Mouse (Mus musculus) gastrocnemius, postnatal 25 days (tissue): ENCODE measurements at regions not wholly inside any gene's neighbourhood (a gene's known extent, or its start where the extent isn't known, plus 50 kb on each side); places are given as distances from the start of the nearest gene placed in this dataset.

Experiments used
- DNase-seq: peaks from one replicate; pipeline ENCODE4 v3.0.0; 2022

GRCm38 (mm10) chr6:116901816-116902215 lies 185.1 kb upstream of the Tmem72 start:
- DNase-seq, result no peak

- DNase-seq, result no peak
Measured at GRCm38 (mm10) chr6:116902371-116902770, 185.7 kb upstream of the Tmem72 start.

GRCm38 (mm10) chr6:116906426-116907172 lies 189.9 kb upstream of the Tmem72 start:
- no peak for DNase-seq

GRCm38 (mm10) chr6:116910607-116911006 lies 193.9 kb upstream of the Tmem72 start:
- no peak for DNase-seq

DNA sequence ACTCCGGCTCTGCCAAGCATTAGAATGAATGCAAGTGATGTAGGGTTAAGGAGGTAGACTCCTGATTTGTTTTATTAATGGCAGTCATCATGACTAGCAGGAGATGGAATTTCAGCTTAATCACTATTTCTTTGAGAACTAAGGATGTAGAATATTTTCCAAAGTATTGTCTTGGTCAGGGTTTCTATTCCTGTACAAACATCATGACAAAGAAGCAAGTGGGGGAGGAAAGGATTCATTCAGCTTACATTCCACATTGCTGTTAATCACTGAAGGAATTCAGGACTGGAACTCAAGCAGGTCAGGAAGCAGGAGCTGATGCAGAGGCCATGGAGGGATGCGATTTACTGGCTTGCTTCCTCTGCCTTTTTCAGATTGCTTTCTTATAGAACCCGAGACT lies 195.4 kb upstream of the Tmem72 start:
- DNase-seq, result no peak

DNA sequence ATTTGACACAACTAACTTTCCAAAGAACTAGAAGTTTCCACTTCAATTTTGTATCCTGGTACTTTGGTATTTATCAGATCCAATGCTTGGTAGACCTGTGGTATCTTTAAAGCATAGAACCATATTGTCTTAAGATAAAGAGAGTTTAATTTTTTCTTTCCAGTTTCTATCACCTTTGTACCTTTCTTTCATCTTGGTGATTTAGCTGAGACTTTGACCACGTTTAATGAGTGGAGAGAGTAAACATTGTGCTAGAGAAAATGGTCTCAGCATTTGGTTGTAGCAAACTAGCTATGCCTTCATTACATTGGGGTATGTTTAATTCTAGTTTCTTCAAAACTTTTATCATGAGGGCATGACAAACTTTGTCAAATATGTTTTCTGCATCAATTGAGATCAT lies 197.4 kb upstream of the Tmem72 start:
- no peak for DNase-seq

DNA sequence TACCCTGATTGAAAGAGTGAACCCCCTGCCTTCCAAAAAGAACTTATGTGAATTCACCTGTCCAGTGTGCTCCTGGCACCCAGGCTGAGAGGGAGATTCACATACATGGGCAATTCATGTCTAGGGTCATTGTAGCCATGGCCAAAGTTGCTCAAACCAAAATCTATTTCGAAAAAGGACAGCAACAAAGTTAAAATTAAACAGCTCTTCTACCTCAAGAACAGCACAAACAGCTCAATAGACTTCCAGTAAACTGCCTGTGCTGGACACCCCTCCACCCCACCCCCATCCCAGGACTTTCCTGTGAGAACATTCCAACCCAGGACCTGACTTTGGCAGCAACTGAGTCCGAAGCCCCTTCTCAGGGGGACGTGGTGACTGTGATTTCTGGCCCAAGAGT lies 218.3 kb upstream of the Tmem72 start:
- no peak for DNase-seq

DNA sequence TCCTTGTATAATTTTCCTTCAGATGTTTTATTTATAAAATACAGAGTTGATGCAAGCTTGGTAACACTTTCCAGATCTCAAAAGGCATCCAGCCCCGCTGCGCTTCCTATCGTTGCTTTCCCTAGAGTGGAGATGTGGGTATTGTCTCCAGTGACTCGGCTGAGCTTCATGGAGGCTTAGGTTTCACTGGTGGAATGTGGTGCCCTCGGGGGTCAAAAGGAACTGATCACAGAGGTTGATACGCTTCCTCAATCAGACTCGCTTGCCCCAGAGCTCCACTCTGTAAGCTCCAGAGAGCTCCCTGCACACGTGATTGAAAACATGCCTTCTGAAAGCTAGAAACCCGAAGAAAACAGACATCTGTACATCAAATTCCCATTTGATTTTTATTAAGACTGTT lies 224.9 kb upstream of the Tmem72 start:
- DNase-seq, result no peak

GRCm38 (mm10) chr6:116942696-116943095 lies 225.6 kb upstream of the Cxcl12 start:
- DNase-seq, result no peak

DNA sequence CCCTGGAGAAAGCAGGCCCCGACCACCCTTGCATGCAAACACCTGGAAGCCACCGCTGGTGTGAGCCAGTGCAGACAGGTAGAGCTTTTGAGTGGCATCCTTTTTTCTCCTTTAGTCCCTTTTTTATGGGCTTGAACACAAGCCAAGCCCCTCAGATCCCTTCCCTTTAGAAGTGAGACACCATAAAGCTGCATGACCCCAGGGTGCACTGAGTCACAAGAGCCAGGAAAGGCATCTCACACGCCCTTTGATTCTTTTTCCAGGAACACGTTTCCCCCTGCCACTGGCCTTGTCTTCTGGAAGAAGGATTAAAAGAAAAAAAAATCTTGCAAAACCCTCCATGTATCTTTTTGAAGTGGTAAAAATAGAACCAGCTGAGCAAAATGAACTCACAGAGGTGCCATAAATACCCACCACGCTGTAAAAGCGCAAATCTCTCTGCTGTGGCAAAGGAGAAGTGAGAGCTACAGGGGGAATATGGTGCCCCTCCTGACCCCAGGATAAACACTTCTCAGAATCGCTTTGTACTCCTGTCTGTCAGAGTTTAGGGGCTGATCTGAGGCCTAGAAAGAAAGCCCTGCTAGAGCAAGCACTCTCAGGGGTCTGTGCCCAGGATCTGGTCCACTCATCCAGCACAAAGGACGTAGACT lies 222.1 kb upstream of the Cxcl12 start:
- no peak for DNase-seq

- peak; percentile 33 for DNase-seq
Measured at GRCm38 (mm10) chr6:116959611-116960010, 208.7 kb upstream of the Cxcl12 start.

- DNase-seq, result no peak
Measured at GRCm38 (mm10) chr6:116960641-116961040, 207.7 kb upstream of the Cxcl12 start.

- DNase-seq, result no peak
Measured at GRCm38 (mm10) chr6:116966436-116966835, 201.9 kb upstream of the Cxcl12 start.

DNA sequence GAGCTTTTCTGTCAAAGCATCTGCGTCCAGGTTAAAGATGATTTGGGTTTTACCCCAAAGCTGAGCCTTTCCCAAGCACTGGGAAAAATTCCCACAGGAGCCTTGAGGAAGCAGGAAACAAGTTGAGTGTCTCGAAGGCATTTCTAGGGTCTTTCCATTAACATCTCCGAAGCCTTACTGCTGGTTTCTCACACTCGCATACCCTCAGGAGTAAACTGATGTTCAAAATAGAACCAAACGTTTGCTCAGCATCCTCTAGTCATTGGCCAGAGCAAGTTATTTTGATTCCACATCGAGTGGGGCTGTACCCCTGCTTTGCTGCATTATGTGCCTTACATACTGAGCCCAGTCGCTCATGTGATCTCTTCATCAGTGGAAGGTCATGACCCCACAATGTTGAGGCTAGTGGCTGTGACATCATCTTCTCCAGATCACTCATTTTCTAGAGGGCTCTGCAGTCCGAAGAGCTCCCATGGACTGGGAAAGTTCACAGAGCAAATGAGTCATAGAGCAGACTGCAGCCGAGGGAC lies 198.9 kb upstream of the Cxcl12 start:
- DNase-seq, result no peak

DNA sequence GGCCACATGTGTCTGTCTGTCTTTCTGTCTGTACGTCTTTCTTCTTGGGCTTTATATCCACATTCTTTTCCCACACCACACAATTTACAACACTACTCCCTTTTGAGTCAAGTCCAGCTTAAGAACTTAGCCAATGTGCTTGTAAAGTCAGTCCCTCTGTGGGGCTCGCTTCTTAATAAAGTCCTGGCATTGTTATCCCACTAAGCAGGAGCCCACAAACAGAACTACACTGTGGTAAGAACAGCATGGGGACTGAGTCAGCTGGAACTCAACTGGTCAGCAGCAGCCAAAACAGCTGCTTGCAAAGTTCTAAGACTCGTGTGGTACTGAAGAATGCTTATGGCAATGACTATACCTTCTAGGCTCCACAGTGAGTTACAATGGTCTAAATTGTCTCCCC lies 193.5 kb upstream of the Cxcl12 start:
- DNase-seq, result peak; percentile 14

DNA sequence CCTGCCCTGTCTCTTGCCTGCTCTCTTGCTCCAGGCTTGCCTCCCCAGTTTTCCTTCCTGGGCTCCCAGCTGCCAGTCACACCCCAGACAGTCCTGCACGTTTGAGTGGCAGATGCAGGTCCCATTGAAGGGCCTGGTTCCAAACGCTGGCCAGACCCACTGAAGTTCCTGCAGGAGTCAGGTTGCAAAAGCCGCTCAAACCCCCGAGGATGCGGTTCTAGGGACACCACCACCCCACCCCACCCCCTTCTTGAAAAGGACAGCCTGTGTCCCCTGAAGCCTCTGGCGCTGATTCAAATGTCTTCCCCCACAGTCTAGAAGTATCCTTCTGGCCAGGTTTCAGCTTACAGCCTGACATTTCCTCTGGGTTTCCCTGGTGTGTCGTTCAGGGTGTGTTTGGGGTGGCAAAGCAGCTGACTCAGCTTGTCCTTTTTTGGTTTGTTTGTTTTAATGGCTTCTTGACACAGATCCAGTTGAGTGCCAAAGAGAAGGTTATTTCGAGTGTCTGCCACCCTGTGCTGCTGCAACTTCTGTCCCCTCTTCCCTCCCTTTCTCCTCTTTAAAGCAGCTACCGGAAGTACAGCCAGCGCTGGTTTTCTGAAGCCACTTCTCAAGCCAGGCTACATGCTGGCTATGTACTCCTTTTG lies 187.9 kb upstream of the Cxcl12 start:
- DNase-seq, result peak; percentile 76

GRCm38 (mm10) chr6:116985147-116985737 lies 183.1 kb upstream of the Cxcl12 start:
- no peak for DNase-seq

GRCm38 (mm10) chr6:116986266-116987000 lies 181.9 kb upstream of the Cxcl12 start:
- no peak for DNase-seq

DNA sequence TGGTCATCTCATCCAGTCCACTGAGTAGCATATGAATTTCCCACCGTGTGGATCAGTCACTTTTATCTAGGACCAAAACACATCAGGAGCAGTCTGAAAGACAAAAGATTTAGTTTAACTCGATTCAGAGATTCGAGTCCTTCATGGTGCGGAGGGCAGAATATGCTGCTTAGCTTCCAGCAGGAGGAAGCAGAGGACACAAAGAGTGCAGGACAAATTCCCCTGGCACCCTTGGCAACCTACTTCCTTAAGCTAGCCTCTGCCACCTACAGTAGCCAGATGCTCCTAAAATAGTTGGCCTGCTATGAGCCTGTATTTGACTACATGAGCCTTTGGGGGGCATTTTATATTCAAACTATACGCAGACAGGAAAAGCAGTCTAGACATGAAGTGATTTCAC lies 181.1 kb upstream of the Cxcl12 start:
- no peak for DNase-seq

DNA sequence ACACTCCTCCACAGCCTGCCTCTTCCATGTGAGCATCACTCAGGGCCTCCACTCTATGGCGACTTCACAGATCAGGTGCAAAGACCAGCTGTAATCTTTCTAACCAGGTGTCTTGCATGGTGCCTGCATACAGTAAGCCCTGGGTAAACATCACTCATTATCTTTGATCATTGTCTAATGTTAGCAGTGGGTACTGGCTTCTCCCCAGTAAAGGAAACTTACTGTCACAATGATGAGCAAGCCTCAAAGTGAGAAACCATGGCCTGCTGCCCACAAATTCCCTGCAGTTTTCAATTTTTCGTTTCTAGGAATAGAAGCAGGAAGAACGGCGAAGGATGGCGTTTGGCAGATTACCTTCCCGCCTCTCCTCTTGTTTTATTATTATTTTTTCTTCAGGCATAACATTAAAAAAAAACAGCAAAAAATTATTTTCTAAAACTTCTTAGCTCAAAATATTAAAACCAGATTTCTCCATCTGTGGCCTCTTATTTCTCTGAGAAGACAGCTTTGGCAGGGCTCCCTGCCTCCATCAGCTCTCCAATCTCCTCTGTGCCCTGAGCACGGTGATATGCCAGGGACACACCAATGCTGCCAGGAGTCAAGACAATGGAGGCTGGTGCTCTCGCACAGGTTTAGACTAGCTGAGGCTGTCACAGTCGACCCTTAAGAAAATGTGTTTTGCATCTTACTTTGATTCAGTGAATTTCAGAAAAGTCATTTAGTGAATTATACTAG lies 169.2 kb upstream of the Cxcl12 start:
- DNase-seq, result no peak

DNA sequence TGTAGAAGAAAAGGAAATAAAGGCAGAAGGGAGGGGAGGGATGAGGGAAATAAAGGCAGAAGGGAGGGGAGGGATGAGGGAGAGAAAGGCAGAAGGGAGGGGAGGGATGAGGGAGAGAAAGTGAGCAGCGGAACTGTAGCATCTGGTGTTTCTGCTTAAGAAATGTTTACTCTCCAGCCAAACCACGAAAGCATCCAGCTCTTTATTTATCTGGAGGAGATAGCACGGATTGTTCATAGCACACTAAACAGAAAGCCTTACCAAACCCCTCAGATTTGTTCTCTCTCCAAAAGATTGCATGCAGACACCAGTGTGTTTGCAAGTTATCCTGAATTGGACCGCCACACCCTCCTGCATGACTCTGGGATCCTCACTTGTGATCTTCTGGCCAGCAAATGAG lies 168.4 kb upstream of the Cxcl12 start:
- no peak for DNase-seq
